Mouse (Mus musculus): ENCODE results near the gene Ttl.

DNA sequence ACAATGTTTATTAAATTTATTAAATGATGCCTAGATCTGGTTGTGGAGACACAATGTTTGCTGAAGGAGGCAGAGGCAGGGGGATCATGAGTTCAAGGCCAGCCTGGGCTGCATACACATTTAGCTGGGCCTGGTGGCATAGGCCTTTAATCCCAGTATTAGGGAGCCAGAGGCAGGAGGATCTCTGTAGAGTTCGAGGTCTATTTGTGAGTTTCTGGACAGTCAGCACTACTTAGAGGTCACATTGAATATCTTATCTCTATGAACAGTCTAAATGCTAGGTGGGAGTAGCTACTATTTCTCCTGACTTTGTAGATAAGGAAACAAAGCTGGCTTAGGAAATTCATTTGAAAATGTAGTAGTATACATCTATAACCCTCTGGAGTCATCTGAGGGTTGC lies 21.8 kb downstream of the Ttl start:
- TF ChIP-seq POLR2A (IDR thresholded peaks at IDR 0.05; ENCODE audit: control insufficient read depth, low read depth, low read length), result no peak
- no peak for TF ChIP-seq CTCF (IDR thresholded peaks at IDR 0.05; ENCODE audit: control insufficient read depth, insufficient read depth, insufficient replicate concordance, low read depth, low read length)

All from testis, adult 2 months (tissue).